Mouse (Mus musculus): ENCODE results near the gene Taar8a. TPM values are rescaled to one million over a fixed set of nuclear protein-coding genes. Genes with fewer than 3 reads are reported as not detected.

Taar8a gene
- total RNA-seq, 1 experiment from 2014 or later: not detected

Other genes starting within 250 kb of the Taar8a start
- not detected in 2 replicates for gene Vnn3, start 225.0 kb upstream of the Taar8a start, total RNA-seq (2017)
- gene Vnn1, start 181.8 kb upstream of the Taar8a start, total RNA-seq (2017): not detected in 2 replicates
- gene Taar1, start 156.1 kb upstream of the Taar8a start, total RNA-seq (2017): not detected in 2 replicates
- gene Taar2, start 137.9 kb upstream of the Taar8a start, total RNA-seq (2017): not detected in 2 replicates
- gene Taar3, start 126.9 kb upstream of the Taar8a start, total RNA-seq (2017): not detected in 2 replicates
- not detected in 2 replicates for gene Taar4, start 116.0 kb upstream of the Taar8a start, total RNA-seq (2017)
- not detected in 2 replicates for gene Taar5, start 105.8 kb upstream of the Taar8a start, total RNA-seq (2017)
- not detected in 2 replicates for gene Taar6, start 90.9 kb upstream of the Taar8a start, total RNA-seq (2017)
- gene Taar7a, start 83.0 kb upstream of the Taar8a start, total RNA-seq (2017): not detected in 2 replicates
- gene Taar7b, start 76.6 kb upstream of the Taar8a start, total RNA-seq (2017): not detected in 2 replicates
- gene Taar7d, start 49.3 kb upstream of the Taar8a start, total RNA-seq (2017): not detected in 2 replicates
- not detected in 2 replicates for gene Taar7e, start 38.9 kb upstream of the Taar8a start, total RNA-seq (2017)
- gene Taar7f, start 27.0 kb upstream of the Taar8a start, total RNA-seq (2017): not detected in 2 replicates
- gene Taar8b, start 15.8 kb downstream of the Taar8a start, total RNA-seq (2017): not detected in 2 replicates
- not detected in 2 replicates for gene Taar8c, start 25.4 kb downstream of the Taar8a start, total RNA-seq (2017)
- gene Taar9, start 33.0 kb downstream of the Taar8a start, total RNA-seq (2017): not detected in 2 replicates
- gene Stx7, start 72.8 kb downstream of the Taar8a start, total RNA-seq (2017): 38.6 and 44.5 TPM in 2 replicates
- not detected in 2 replicates for gene Moxd1, start 147.0 kb downstream of the Taar8a start, total RNA-seq (2017)

Data from common myeloid progenitor, adult 5-6 weeks (primary cell).